Mouse (Mus musculus) midbrain, embryonic 15.5 days (tissue): ENCODE data around the gene Klhl29. TPM values are rescaled to one million over a fixed set of nuclear protein-coding genes. Genes with fewer than 3 reads are reported as not detected.

Source experiments
- ATAC-seq: fragments of 200-750 bp; cut with Nextera tagmentation; replicated peaks from 2 replicates; pipeline ENCODE4 v1.8.0; 2017; ENCODE audit warnings: moderate TSS enrichment
- H3K27ac ChIP-seq: fragments of 300-500 bp; sonication (generic); 2 replicates; pipeline ENCODE4 v1.5.1; 2015; ENCODE audit warnings: mild to moderate bottlenecking, inconsistent platforms
- H3K27me3 ChIP-seq: fragments of 300-500 bp; sonication (generic); replicated peaks from 2 replicates; pipeline ENCODE4 v1.6.1; 2015; ENCODE audit warnings: inconsistent platforms
- H3K36me3 ChIP-seq: fragments of 300-500 bp; sonication (generic); replicated peaks from 2 replicates; pipeline ENCODE4 v1.6.1; 2015; ENCODE audit warnings: inconsistent platforms
- H3K4me1 ChIP-seq: fragments of 300-500 bp; sonication (generic); 2 replicates; pipeline ENCODE4 v1.6.1; 2015; ENCODE audit warnings: inconsistent platforms
- H3K4me2 ChIP-seq: fragments of 300-500 bp; sonication (generic); 2 replicates; pipeline ENCODE4 v1.6.1; 2015; ENCODE audit warnings: inconsistent platforms, mild to moderate bottlenecking, moderate library complexity
- H3K4me3 ChIP-seq: fragments of 300-500 bp; sonication (generic); 2 replicates; pipeline ENCODE4 v1.5.1; 2015; ENCODE audit warnings: mild to moderate bottlenecking, inconsistent platforms
- H3K9ac ChIP-seq: fragments of 300-500 bp; sonication (generic); 2 replicates; pipeline ENCODE4 v1.6.1; 2015; ENCODE audit warnings: mild to moderate bottlenecking, inconsistent platforms
- H3K9me3 ChIP-seq: fragments of 300-500 bp; sonication (generic); 2 replicates; pipeline ENCODE4 v1.6.1; 2016; ENCODE audit warnings: inconsistent platforms
- WGBS: fragments of 180-500 bp; shearing (Covaris S2); methylation state at CpG from one replicate; pipeline ENCODE4 v1.1.7; 2015; ENCODE audit warnings: mixed read lengths; 5-methylcytosine and 5-hydroxymethylcytosine counted together
- polyA plus RNA-seq: library from polyadenylated mRNA; unstranded; fragments of >200 nt; fragmentation: Nextera tagmentation; extraction: Ambion mirVana; gene quantifications from 2 replicates; pipeline ENCODE4 v1.2.1, GENCODE M21; 2015

Klhl29 gene
- polyA plus RNA-seq, 1 experiment from 2014 or later, result 5.2 TPM

- no peak for ATAC-seq
- Histone ChIP-seq H3K4me3 (no peak overlapping the region), H3K9ac (no peak overlapping the region), H3K36me3 (no peaks in the 10 kb centered on the region), H3K4me1 (peaks cover 21% of the 10 kb centered on the region), H3K27me3 (no peaks in the 10 kb centered on the region), H3K27ac (no peak overlapping the region), H3K4me2 (no peak overlapping the region), H3K9me3 (no peaks in the 10 kb centered on the region)
- 91% methylated on average over 9 of the region's 9 CpGs for WGBS
Measured at GRCm38 (mm10) chr12:5246193-5246621, 129.3 kb downstream of the Klhl29 start.

- 40% methylated on average over 4 of the region's 4 CpGs for WGBS
- Histone ChIP-seq H3K4me2 (no peak overlapping the region), H3K9ac (no peak overlapping the region), H3K27ac (no peak overlapping the region), H3K4me3 (no peak overlapping the region), H3K36me3 (no peaks in the 10 kb centered on the region), H3K4me1 (peaks cover 23% of the 10 kb centered on the region), H3K9me3 (no peaks in the 10 kb centered on the region), H3K27me3 (no peaks in the 10 kb centered on the region)
- ATAC-seq, result 0 out of 2 replicates have a peak, but pooled peaks have one; percentile 11
Measured at GRCm38 (mm10) chr12:5245207-5245597, 130.3 kb downstream of the Klhl29 start.

GRCm38 (mm10) chr12:5244431-5245206 lies 130.9 kb downstream of the Klhl29 start:
- ATAC-seq, result no peak
- Histone ChIP-seq H3K27me3 (no peaks in the 10 kb centered on the region), H3K4me2 (no peak overlapping the region), H3K4me1 (peaks cover 26% of the 10 kb centered on the region), H3K36me3 (no peaks in the 10 kb centered on the region), H3K9me3 (no peaks in the 10 kb centered on the region), H3K4me3 (no peak overlapping the region), H3K27ac (no peak overlapping the region), H3K9ac (no peak overlapping the region)
- 89% methylated on average over 10 of the region's 10 CpGs for WGBS

GRCm38 (mm10) chr12:5243867-5244266 lies 131.6 kb downstream of the Klhl29 start:
- Histone ChIP-seq H3K9ac (no peak overlapping the region), H3K4me1 (peaks cover 26% of the 10 kb centered on the region)
- 83% methylated on average over 6 of the region's 6 CpGs for WGBS

GRCm38 (mm10) chr12:5243449-5243848 lies 132.0 kb downstream of the Klhl29 start:
- peaks cover 26% of the 10 kb centered on the region for H3K4me1 ChIP-seq
- 81% methylated on average over 4 of the region's 4 CpGs for WGBS
- no peak overlapping the region for H3K4me3 ChIP-seq
- no peaks in the 10 kb centered on the region for H3K27me3 ChIP-seq
- no peak overlapping the region for H3K4me2 ChIP-seq
- H3K9me3 ChIP-seq, result no peaks in the 10 kb centered on the region
- H3K9ac ChIP-seq, result no peak overlapping the region
- ATAC-seq, result no peak
- no peaks in the 10 kb centered on the region for H3K36me3 ChIP-seq
- no peak overlapping the region for H3K27ac ChIP-seq

More at GRCm38 (mm10) chr12:5243867-5244266, 131.6 kb downstream of the Klhl29 start:
- no peak overlapping the region for H3K4me3 ChIP-seq
- H3K36me3 ChIP-seq, result no peaks in the 10 kb centered on the region
- no peak for ATAC-seq
- H3K9me3 ChIP-seq, result no peaks in the 10 kb centered on the region
- H3K27me3 ChIP-seq, result no peaks in the 10 kb centered on the region
- H3K4me2 ChIP-seq, result no peak overlapping the region
- no peak overlapping the region for H3K27ac ChIP-seq

- Histone ChIP-seq H3K27ac (no peak overlapping the region), H3K4me2 (no peak overlapping the region), H3K36me3 (no peaks in the 10 kb centered on the region), H3K4me1 (peaks cover 26% of the 10 kb centered on the region), H3K9ac (no peak overlapping the region), H3K9me3 (no peaks in the 10 kb centered on the region), H3K27me3 (no peaks in the 10 kb centered on the region), H3K4me3 (no peak overlapping the region)
- 88% methylated on average over 8 of the region's 8 CpGs for WGBS
- ATAC-seq, result no peak
Measured at GRCm38 (mm10) chr12:5242551-5243330, 132.7 kb downstream of the Klhl29 start.

GRCm38 (mm10) chr12:5239451-5240245 lies 135.8 kb downstream of the Klhl29 start:
- H3K27me3 ChIP-seq, result no peaks in the 10 kb centered on the region
- ATAC-seq, result no peak
- no peak overlapping the region for H3K27ac ChIP-seq
- 62% methylated on average over 17 of the region's 17 CpGs for WGBS
- no peak overlapping the region for H3K9ac ChIP-seq
- H3K36me3 ChIP-seq, result no peaks in the 10 kb centered on the region
- no peak overlapping the region for H3K4me3 ChIP-seq
- H3K4me1 ChIP-seq, result peaks cover 5% of the 10 kb centered on the region; the same call in 1 of the 2 replicates
- H3K4me2 ChIP-seq, result no peak overlapping the region
- no peaks in the 10 kb centered on the region for H3K9me3 ChIP-seq

- no peak for ATAC-seq
- no peak overlapping the region for H3K4me3 ChIP-seq
- peaks cover 13% of the 10 kb centered on the region for H3K4me1 ChIP-seq
- H3K9ac ChIP-seq, result no peak overlapping the region
- H3K4me2 ChIP-seq, result no peak overlapping the region
- H3K9me3 ChIP-seq, result no peaks in the 10 kb centered on the region
- H3K36me3 ChIP-seq, result no peaks in the 10 kb centered on the region
- H3K27me3 ChIP-seq, result no peaks in the 10 kb centered on the region
- 53% methylated on average over 5 of the region's 5 CpGs for WGBS
- no peak overlapping the region for H3K27ac ChIP-seq
Measured at GRCm38 (mm10) chr12:5237078-5237477, 138.4 kb downstream of the Klhl29 start.

- Histone ChIP-seq H3K36me3 (no peaks in the 10 kb centered on the region), H3K9me3 (no peaks in the 10 kb centered on the region), H3K4me1 (peaks cover 13% of the 10 kb centered on the region), H3K4me2 (no peak overlapping the region), H3K27ac (no peak overlapping the region), H3K4me3 (no peak overlapping the region), H3K9ac (no peak overlapping the region), H3K27me3 (no peaks in the 10 kb centered on the region)
- no peak for ATAC-seq
- WGBS, result 93% methylated on average over 12 of the region's 12 CpGs
Measured at GRCm38 (mm10) chr12:5235596-5235995, 139.9 kb downstream of the Klhl29 start.

- Histone ChIP-seq H3K9me3 (no peaks in the 10 kb centered on the region), H3K4me2 (no peak overlapping the region), H3K9ac (no peak overlapping the region), H3K36me3 (no peaks in the 10 kb centered on the region), H3K4me3 (no peak overlapping the region), H3K27ac (no peak overlapping the region), H3K27me3 (no peaks in the 10 kb centered on the region), H3K4me1 (peaks cover 21% of the 10 kb centered on the region)
- 94% methylated on average over 5 of the region's 5 CpGs for WGBS
- no peak for ATAC-seq
Measured at GRCm38 (mm10) chr12:5230504-5230903, 145.0 kb downstream of the Klhl29 start.

- Histone ChIP-seq H3K4me2 (no peak overlapping the region), H3K36me3 (no peaks in the 10 kb centered on the region), H3K4me3 (no peak overlapping the region), H3K9ac (no peak overlapping the region), H3K9me3 (no peaks in the 10 kb centered on the region), H3K27ac (peak overlapping the region; percentile 45), H3K4me1 (peaks cover 14% of the 10 kb centered on the region), H3K27me3 (no peaks in the 10 kb centered on the region)
- WGBS, result 26% methylated on average over 14 of the region's 14 CpGs
- ATAC-seq, result peak; percentile 48
Measured at GRCm38 (mm10) chr12:5226676-5227654, 148.5 kb downstream of the Klhl29 start.
